Mouse (Mus musculus): ENCODE measurements around the gene Fam76b. TPM values are rescaled to one million over a fixed set of nuclear protein-coding genes. Genes with fewer than 3 reads are reported as not detected.
A peak's percentile ranks its signal among the peaks of the same experiment; 100 is the strongest.
"Not testable (repeated sequence)": the region's sequence is repeated elsewhere in the genome, so short reads cannot be mapped to it uniquely, and the experiment has no call there.

Fam76b gene
- 10 to 100 TPM; 36.4 to 37.2 TPM for total RNA-seq (2021)

DNA sequence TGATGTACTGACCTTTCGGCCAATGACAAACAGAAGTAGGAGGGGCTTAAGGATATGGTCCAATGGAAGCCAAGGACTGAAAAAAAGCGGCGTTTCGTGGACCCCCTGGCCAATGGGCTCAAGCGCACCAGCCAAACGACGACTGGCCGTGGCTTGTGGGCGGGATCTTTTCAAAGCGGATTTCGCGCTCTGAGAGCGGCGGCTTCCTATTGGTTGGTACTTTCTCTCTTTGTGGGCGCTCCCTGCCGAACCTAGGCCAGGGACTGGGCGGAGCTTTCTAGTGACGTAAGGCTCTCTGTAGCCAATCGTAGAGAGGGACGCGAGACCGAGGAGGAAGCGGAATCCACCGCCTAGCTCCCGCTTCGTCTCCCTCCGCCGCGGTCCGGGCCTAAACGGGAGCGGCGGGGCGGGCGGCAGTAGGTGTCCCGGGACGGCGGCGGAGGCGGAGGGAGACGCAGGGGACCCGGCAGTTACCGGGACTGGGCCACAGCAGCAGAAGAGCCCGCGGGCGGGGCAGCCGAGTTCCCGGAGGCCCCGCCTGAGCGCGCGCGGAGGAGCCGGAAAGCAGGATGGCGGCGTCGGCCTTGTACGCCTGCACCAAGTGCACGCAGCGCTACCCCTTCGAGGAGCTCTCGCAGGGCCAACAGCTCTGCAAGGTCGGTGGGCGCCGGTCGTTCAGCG, at the start of gene Fam76b:
TSS of gene Fam76b (plus strand) at position 311 of the 681 bp plus-strand sequence.
- peak; percentile 99 for DNase-seq

GRCm38 (mm10) chr9:13781985-13782384, 45.5 kb upstream of the Fam76b start:
- DNase-seq, result no peak
- intact Hi-C loops (cut with DNase I), result no loop called here

More for the DNA sequence above, at the start of gene Fam76b:
- intact Hi-C loops (cut with DNase I), result loop anchor here (5.0 kb wide), 1 partner anchor 595 kb away; no protein-coding TSS in a partner anchor

DNA sequence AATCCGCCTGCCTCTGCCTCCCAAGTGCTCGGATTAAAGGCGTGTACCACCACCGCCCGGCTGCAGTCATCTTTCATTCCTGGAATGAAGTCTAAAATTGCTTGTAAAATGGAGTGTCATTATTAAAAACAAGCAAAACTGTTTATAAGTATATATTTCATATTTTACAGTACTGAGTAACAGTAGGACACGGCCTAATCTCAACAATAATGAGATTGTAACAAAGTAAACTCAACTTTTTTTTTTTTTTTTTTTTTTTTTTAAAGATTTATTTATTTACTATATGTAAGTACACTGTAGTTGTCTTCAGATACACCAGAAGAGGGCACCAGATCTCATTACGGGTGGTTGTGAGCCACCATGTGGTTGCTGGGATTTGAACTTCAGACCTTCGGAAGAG, 36.7 kb upstream of the Fam76b start:
- intact Hi-C loops (cut with DNase I), result not testable (repeated sequence)

GRCm38 (mm10) chr9:13794302-13794701, 33.2 kb upstream of the Fam76b start:
- no peak for DNase-seq
- intact Hi-C loops (cut with DNase I), result no loop called here

More for the DNA sequence above, 36.7 kb upstream of the Fam76b start:
- not testable (repeated sequence) for DNase-seq

DNA sequence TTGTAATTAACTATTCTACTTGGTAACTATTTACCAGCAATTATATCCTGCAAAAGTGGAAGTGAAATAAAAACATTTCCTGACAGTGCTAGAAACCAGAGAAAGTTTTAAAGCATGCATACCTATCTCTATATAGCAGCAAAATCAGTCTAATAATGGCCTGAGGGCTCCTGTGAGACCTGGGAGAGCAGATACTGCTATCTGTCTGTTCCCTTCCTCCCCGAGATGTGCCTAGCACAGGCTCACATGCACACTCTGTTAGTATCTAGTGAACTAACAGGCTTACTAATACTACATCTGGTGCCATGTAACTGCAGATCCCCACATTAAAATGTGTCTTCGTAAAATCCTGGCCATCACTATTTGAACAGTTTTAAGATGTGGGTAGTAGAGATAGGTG, 32.8 kb upstream of the Fam76b start:
- intact Hi-C loops (cut with DNase I), result no loop called here
- no peak for DNase-seq

DNA sequence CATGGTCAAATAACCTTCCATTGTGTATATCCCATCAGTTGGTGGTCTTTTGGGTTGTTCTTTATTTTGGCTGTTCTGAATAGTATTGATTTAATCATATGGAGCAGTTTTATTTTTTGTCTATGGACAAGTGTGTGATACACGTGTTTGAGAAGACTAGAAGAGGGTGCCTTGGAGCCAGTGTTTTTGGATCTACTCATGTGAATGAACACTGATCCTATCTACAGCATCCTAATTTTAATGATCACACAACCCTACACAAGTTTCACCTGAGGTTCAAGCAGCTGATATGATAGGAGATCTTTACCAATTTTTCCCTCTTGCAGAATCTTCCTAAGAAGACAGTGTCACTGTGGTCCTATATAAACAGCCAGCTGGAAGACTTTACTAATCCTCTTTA, 23.0 kb upstream of the Fam76b start:
- DNase-seq, result no peak
- intact Hi-C loops (cut with DNase I), result no loop called here

GRCm38 (mm10) chr9:13806854-13807253, 20.7 kb upstream of the Fam76b start:
- intact Hi-C loops (cut with DNase I), result no loop called here
- no peak for DNase-seq

- intact Hi-C loops (cut with DNase I), result no loop called here
- DNase-seq, result no peak
These were observed 19.9 kb upstream of the Fam76b start for GRCm38 (mm10) chr9:13807657-13808056.

GRCm38 (mm10) chr9:13809937-13810336, 17.6 kb upstream of the Fam76b start:
- intact Hi-C loops (cut with DNase I), result no loop called here

GRCm38 (mm10) chr9:13818369-13818768, 9.1 kb upstream of the Fam76b start:
- DNase-seq, result no peak
- intact Hi-C loops (cut with DNase I), result no loop called here

More at GRCm38 (mm10) chr9:13809937-13810336, 17.6 kb upstream of the Fam76b start:
- DNase-seq, result no peak

DNA sequence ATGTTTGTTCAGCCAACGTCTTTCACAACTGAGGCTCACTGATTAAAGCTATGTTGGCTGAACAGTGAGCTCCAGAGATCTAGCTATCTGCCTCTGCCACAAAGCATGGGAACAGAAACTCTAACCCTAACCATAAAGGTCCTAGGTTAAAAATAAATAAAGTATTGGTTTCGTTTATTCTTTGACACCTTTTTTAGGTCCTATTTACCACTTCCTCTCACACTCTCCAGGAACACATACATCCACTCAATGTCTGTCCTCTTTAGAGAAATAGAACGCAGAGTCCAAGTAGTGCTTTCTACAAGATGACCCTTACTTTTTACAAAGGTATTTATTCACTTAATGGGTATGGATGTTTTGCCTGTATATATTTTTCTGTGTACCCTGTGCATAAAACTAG, 6.7 kb upstream of the Fam76b start:
- DNase-seq, result no peak
- intact Hi-C loops (cut with DNase I), result no loop called here

GRCm38 (mm10) chr9:13825896-13826295, 1.6 kb upstream of the Fam76b start:
- DNase-seq, result no peak
- intact Hi-C loops (cut with DNase I), result loop anchor here (5.0 kb wide), 1 partner anchor 594 kb away; no protein-coding TSS in a partner anchor

- intact Hi-C loops (cut with DNase I), result loop anchor here (5.0 kb wide), 1 partner anchor 594 kb away; no protein-coding TSS in a partner anchor
- no peak for DNase-seq
These were observed 1.1 kb upstream of the Fam76b start for GRCm38 (mm10) chr9:13826391-13826805.

DNA sequence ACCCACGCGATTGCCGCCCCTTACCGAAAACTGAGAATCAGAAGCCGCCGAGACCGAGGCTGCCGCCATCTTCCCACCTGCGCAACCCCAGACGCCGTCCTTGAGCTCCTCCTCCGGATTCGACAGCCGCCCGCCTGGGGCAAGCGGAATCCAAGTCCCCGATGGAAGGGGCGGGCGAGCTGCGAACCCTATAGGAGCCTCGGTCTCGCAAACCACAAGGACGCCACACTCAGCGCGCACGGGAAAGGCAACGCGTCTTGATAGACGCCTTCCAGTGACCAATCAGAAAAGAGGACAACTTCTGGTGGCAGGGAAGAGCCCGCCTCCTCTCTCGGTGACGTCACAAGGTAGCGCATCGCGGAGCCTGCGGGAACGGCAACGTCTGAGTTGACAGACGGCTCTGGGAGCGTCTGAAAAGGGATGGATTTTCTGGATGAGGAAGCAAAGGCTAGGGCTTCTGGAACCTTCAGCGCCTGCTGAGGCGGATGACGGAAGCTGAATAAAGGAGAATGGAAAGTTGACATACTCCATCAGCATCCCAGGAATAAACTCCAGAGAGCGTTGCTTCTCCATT, 597 bp upstream of the Fam76b start, which contains the start of gene Cep57:
TSS of gene Cep57 (minus strand) at position 276 of the 574 bp plus-strand sequence.
- peak; percentile 95 for DNase-seq
- intact Hi-C loops (cut with DNase I), result loop anchor here (5.0 kb wide), 1 partner anchor 595 kb away; no protein-coding TSS in a partner anchor

GRCm38 (mm10) chr9:13828087-13828441, 548 bp downstream of the Fam76b start:
- intact Hi-C loops (cut with DNase I), result loop anchor here (5.0 kb wide), 1 partner anchor 596 kb away; no protein-coding TSS in a partner anchor
- no peak for DNase-seq

- intact Hi-C loops (cut with DNase I), result loop anchor here (5.0 kb wide), 1 partner anchor 672 kb away; no protein-coding TSS in a partner anchor
- DNase-seq, result no peak
These were observed 7.7 kb downstream of the Fam76b start for GRCm38 (mm10) chr9:13835256-13835655.

DNA sequence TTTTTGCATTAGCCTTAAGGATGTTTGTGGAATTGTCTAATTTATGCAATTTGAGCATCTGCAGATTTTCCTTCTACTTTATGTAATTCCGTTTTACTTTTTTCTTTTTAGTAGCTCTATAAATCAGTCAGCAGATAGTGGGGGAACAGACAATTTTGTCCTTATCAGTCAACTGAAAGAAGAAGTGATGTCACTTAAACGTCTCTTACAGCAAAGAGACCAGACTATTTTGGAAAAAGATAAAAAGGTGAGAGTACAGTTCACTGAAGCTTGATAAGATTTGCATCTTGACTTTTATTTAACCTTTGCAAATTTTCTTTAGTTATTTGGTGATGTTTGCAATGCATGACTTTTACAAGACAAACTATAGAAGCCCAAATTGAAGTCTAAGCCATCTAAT, 9.2 kb downstream of the Fam76b start:
- no peak for DNase-seq
- intact Hi-C loops (cut with DNase I), result loop anchor here (5.0 kb wide), 1 partner anchor 671 kb away; no protein-coding TSS in a partner anchor

GRCm38 (mm10) chr9:13847591-13847990, 20.1 kb downstream of the Fam76b start:
- intact Hi-C loops (cut with DNase I), result loop anchor here (5.0 kb wide), 1 partner anchor 495 kb away; no protein-coding TSS in a partner anchor
- no peak for DNase-seq

DNA sequence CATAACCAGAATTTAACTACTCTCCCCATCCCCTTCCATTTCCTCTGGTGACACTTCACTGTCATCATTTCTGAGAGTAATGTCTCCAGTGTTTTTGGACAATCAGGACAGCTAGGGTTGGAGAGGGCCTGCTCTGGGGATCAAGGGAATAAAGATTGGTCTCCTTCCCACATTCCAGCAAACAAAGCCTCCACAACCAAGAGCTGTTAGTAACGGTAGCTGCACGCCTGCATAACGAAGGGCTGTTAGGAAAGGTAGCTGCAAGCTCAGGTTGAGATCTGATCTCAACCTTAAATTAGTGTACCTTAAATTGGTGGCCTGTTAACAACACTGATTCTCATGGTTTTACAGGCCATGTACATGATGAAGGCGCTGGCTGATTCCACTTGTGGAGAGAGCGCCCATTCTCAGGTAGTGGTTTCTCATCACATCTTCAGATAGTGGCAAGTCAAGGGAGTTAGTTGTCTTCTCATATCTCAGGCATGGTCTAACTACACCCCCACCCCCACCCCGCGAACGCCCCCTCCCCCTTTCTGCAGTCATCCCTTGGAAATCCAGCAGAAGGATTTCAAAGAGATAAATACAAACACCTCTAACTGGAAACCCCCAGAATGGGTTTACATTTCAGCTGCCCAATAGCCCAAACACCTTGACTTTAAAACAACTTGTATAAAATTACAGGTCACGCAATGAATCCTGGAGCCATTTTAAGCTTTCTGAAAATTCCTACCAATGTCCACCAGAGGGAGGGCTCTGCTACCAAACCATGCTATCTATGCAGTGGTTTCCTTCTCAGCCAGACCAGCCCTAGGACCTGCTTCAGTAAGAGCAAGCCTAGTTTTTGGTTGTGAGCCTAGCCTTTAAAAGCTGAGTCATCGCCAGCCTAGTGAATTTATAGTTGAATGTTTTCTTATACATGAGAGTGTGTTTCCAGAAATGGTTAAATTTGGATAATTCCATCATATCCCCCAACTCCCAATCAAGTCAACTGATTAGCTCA, 21.3 kb downstream of the Fam76b start:
- intact Hi-C loops (cut with DNase I), result loop anchor here (5.0 kb wide), 1 partner anchor 494 kb away; no protein-coding TSS in a partner anchor
- DNase-seq, result peak; percentile 13

- intact Hi-C loops (cut with DNase I), result no loop called here
- no peak for DNase-seq
These were observed 26.4 kb downstream of the Fam76b start for GRCm38 (mm10) chr9:13853876-13854275.

Data from left cerebral cortex, postnatal 4 days (tissue).